9 mouse cellular contexts compared by ENCODE assay signal in the genomic region with DNA sequence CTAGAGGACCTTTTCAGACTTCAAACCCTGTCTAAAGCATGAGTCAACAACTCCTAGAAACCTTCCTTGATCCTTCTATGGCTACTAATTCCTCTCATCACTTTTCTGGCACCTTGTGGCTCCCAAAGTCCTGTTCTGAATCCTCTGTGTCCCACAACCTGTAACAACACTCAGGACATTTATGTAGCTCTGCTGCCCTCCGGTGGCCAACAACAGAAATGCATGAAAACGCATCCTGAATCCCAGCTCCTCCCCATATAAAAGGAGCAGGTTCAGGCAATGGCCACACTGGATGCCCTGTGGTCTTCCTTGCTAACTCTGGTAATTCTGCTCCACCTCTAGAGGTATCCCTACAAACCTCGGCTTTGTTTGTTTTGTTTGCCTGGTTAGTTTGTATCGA. TPM values are rescaled to one million over a fixed set of nuclear protein-coding genes. Genes with fewer than 3 reads are reported as not detected.
DNase-seq lines count a peak whose midpoint lies in the region; ATAC-seq and TF ChIP-seq lines count a peak whose summit lies in the region.
"Had no signal": no experiment of that assay in that cellular context is flagged by ENCODE, and none has a peak within 500 bp of the region (broad histone marks: within the 10 kb centered on the region; RNA-seq: fewer than 3 reads in every experiment).

No protein-coding gene starts in this region.

- H3K4me1 ChIP-seq in midbrain, embryonic 10.5 days = peaks cover 8% of the 10 kb centered on the region
- H3K4me1 ChIP-seq in midbrain, embryonic 16.5 days (ENCODE audit: control insufficient read depth, insufficient read depth, low read length) = no peaks in the 10 kb centered on the region
- H3K4me1 ChIP-seq in forebrain, embryonic 15.5 days = peaks cover 7% of the 10 kb centered on the region
- no peaks in the 10 kb centered on the region for H3K4me1 ChIP-seq in hindbrain, postnatal 0 days (ENCODE audit: insufficient read depth, low read length)
- H3K4me1 ChIP-seq: embryonic facial prominence, embryonic 13.5 days had no signal

- peak; percentile 83 for DNase-seq in midbrain, embryonic 10.5 days (ENCODE audit: low spot score)
- DNase-seq in c-Kit-positive CD71-positive TER-119-positive erythroid progenitor cells, embryonic 14.5 days (ENCODE audit: low spot score) = peak; percentile 60
- DNase-seq in hindbrain, postnatal 0 days (ENCODE audit: low spot score) = peak; percentile 86
- peak; percentile 55 to 77 for DNase-seq in layer of hippocampus, postnatal 25 days (ENCODE audit: extremely low spot score in 1 of 2, low spot score in 1 of 2)
- peak; percentile 14 to 37 for DNase-seq in spleen, postnatal 14 days (ENCODE audit: low spot score in 2 of 2)

- 14% methylated on average over 4 of the region's 4 CpGs for WGBS in midbrain, embryonic 10.5 days
- WGBS in midbrain, embryonic 16.5 days = 17% methylated on average over 4 of the region's 4 CpGs
- 16% methylated on average over 4 of the region's 4 CpGs for WGBS in forebrain, embryonic 15.5 days
- 12% methylated on average over 4 of the region's 4 CpGs for WGBS in hindbrain, postnatal 0 days

- H3K9me3 ChIP-seq in midbrain, embryonic 10.5 days (replicated peaks) = no peaks in the 10 kb centered on the region
- no peaks in the 10 kb centered on the region for H3K9me3 ChIP-seq in midbrain, embryonic 16.5 days (replicated peaks; ENCODE audit: control insufficient read depth, low read length, poor library complexity, severe bottlenecking)
- no peaks in the 10 kb centered on the region for H3K9me3 ChIP-seq in forebrain, embryonic 15.5 days
- H3K9me3 ChIP-seq in hindbrain, postnatal 0 days (ENCODE audit: low read length) = no peaks in the 10 kb centered on the region
- H3K9me3 ChIP-seq: embryonic facial prominence, embryonic 13.5 days had no signal

- no peak for ATAC-seq in midbrain, embryonic 16.5 days
- ATAC-seq in forebrain, embryonic 15.5 days (replicated peaks) = peak; percentile 16; the same call in 1 of the 2 replicates
- peak; percentile 53 for ATAC-seq in hindbrain, postnatal 0 days
- peak; percentile 78 for ATAC-seq in megakaryocyte progenitor cell, adult 5-6 weeks (replicated peaks; ENCODE audit: poor library complexity)

- H3K36me3 ChIP-seq in midbrain, embryonic 10.5 days = no peaks in the 10 kb centered on the region
- H3K36me3 ChIP-seq in midbrain, embryonic 16.5 days (ENCODE audit: control insufficient read depth, insufficient read depth, low read length) = no peaks in the 10 kb centered on the region
- H3K36me3 ChIP-seq in forebrain, embryonic 15.5 days = no peaks in the 10 kb centered on the region
- H3K36me3 ChIP-seq in hindbrain, postnatal 0 days (ENCODE audit: insufficient read depth, low read length) = no peaks in the 10 kb centered on the region
- H3K36me3 ChIP-seq: embryonic facial prominence, embryonic 13.5 days had no signal

- no peaks in the 10 kb centered on the region for H3K27me3 ChIP-seq in midbrain, embryonic 10.5 days (ENCODE audit: low read depth, poor library complexity, severe bottlenecking)
- H3K27me3 ChIP-seq in midbrain, embryonic 16.5 days (ENCODE audit: control insufficient read depth, insufficient read depth, low read depth, low read length) = no peaks in the 10 kb centered on the region
- no peaks in the 10 kb centered on the region for H3K27me3 ChIP-seq in forebrain, embryonic 15.5 days
- H3K27me3 ChIP-seq in hindbrain, postnatal 0 days (ENCODE audit: insufficient read depth, low read length) = no peaks in the 10 kb centered on the region

- H3K4me2 ChIP-seq in midbrain, embryonic 16.5 days (ENCODE audit: low read length) = no peak overlapping the region
- H3K4me2 ChIP-seq in forebrain, embryonic 15.5 days (replicated peaks) = no peak overlapping the region
- no peak overlapping the region for H3K4me2 ChIP-seq in hindbrain, postnatal 0 days (ENCODE audit: low read depth, low read length)
- H3K4me2 ChIP-seq: embryonic facial prominence, embryonic 13.5 days had no signal

- H3K27ac ChIP-seq in midbrain, embryonic 10.5 days (replicated peaks) = no peak overlapping the region
- no peak overlapping the region for H3K27ac ChIP-seq in midbrain, embryonic 16.5 days (ENCODE audit: low read length)
- H3K27ac ChIP-seq in forebrain, embryonic 15.5 days (replicated peaks) = no peak overlapping the region
- no peak overlapping the region for H3K27ac ChIP-seq in hindbrain, postnatal 0 days
- H3K27ac ChIP-seq: embryonic facial prominence, embryonic 13.5 days had no signal

- H3K9ac ChIP-seq in midbrain, embryonic 16.5 days (ENCODE audit: low read depth, low read length) = no peak overlapping the region
- H3K9ac ChIP-seq in forebrain, embryonic 15.5 days (replicated peaks) = no peak overlapping the region
- no peak overlapping the region for H3K9ac ChIP-seq in hindbrain, postnatal 0 days (replicated peaks; ENCODE audit: low read length)
- H3K9ac ChIP-seq: embryonic facial prominence, embryonic 13.5 days had no signal

- peak; percentile 92 for TF ChIP-seq CTCF in hindbrain, postnatal 0 days (IDR thresholded peaks at IDR 0.05; ENCODE audit: low read depth)

- no peak overlapping the region for H3K4me3 ChIP-seq in midbrain, embryonic 10.5 days
- no peak overlapping the region for H3K4me3 ChIP-seq in midbrain, embryonic 16.5 days (ENCODE audit: low read depth, low read length)
- H3K4me3 ChIP-seq in forebrain, embryonic 15.5 days = no peak overlapping the region
- no peak overlapping the region for H3K4me3 ChIP-seq in hindbrain, postnatal 0 days (ENCODE audit: low read length)
- H3K4me3 ChIP-seq: embryonic facial prominence, embryonic 13.5 days had no signal

RNA-seq across cellular contexts. Expression of gene Trh, which starts 24.6 kb away (rescaled TPM):
- 37.6 and 43.5 TPM in 2 replicates for polyA plus RNA-seq in midbrain, embryonic 10.5 days (2016; fragmentation: Nextera tagmentation; extraction: Ambion mirVana)
- 6.6 and 9.6 TPM in 2 replicates for polyA plus RNA-seq in midbrain, embryonic 16.5 days (2015; fragmentation: Nextera tagmentation; extraction: Ambion mirVana)
- polyA plus RNA-seq in forebrain, embryonic 15.5 days (2015; fragmentation: Nextera tagmentation; extraction: Ambion mirVana) = 4.1 and 10.7 TPM in 2 replicates
- total RNA-seq in hindbrain, postnatal 0 days (2014; rRNA removed) = 0.72 and 4.0 TPM in 2 replicates
- 5.2 and 5.5 TPM in 2 replicates for polyA plus RNA-seq in hindbrain, postnatal 0 days (2015; fragmentation: Nextera tagmentation; extraction: Ambion mirVana)
- total RNA-seq in layer of hippocampus, postnatal 25 days (2021) = 1 to 10 TPM; 1.3 to 1.7 TPM
- not detected in 2 replicates for total RNA-seq in megakaryocyte progenitor cell, adult 5-6 weeks (2015)
- not detected in 2 replicates for total RNA-seq in megakaryocyte progenitor cell, adult 5-6 weeks (2017)
- polyA plus RNA-seq: embryonic facial prominence, embryonic 13.5 days had no signal

RNA-seq across cellular contexts. Expression of gene Rbsn, which starts 54.3 kb away (rescaled TPM):
- 26.5 and 33.1 TPM in 2 replicates for polyA plus RNA-seq in midbrain, embryonic 10.5 days (2016; fragmentation: Nextera tagmentation; extraction: Ambion mirVana)
- 32.8 and 37.4 TPM in 2 replicates for polyA plus RNA-seq in midbrain, embryonic 16.5 days (2015; fragmentation: Nextera tagmentation; extraction: Ambion mirVana)
- 36.0 and 38.9 TPM in 2 replicates for polyA plus RNA-seq in forebrain, embryonic 15.5 days (2015; fragmentation: Nextera tagmentation; extraction: Ambion mirVana)
- 23.4 and 29.0 TPM in 2 replicates for total RNA-seq in hindbrain, postnatal 0 days (2014; rRNA removed)
- polyA plus RNA-seq in hindbrain, postnatal 0 days (2015; fragmentation: Nextera tagmentation; extraction: Ambion mirVana) = 33.8 and 36.0 TPM in 2 replicates
- 10 to 100 TPM; 36.1 to 38.7 TPM for total RNA-seq in layer of hippocampus, postnatal 25 days (2021)
- 7.2 and 11.0 TPM in 2 replicates for total RNA-seq in megakaryocyte progenitor cell, adult 5-6 weeks (2015)
- 18.2 and 21.0 TPM in 2 replicates for total RNA-seq in megakaryocyte progenitor cell, adult 5-6 weeks (2017)

Comparison
In these comparisons a context has a peak if more than half of its experiments do, and no peak if none do; other contexts are left out.
1. DNase-seq: peak in every context shown above with its lines; median percentile 86 in hindbrain, postnatal 0 days; 83 in midbrain, embryonic 10.5 days; 66 in layer of hippocampus, postnatal 25 days; 60 in c-Kit-positive CD71-positive TER-119-positive erythroid progenitor cells, embryonic 14.5 days; 26 in spleen, postnatal 14 days.